Mouse (Mus musculus) kidney, postnatal 0 days (tissue): ENCODE measurements around the gene Eef2. TPM values are rescaled to one million over a fixed set of nuclear protein-coding genes. Genes with fewer than 3 reads are reported as not detected.
"Not testable (repeated sequence)": the region's sequence is repeated elsewhere in the genome, so short reads cannot be mapped to it uniquely, and the experiment has no call there.

Experiments used
- ATAC-seq: fragments of 200-750 bp; cut with Nextera tagmentation; replicated peaks from 2 replicates; pipeline ENCODE4 v1.8.0; 2017; ENCODE audit warnings: low read depth, moderate number of reproducible peaks, moderate TSS enrichment, moderate library complexity; ENCODE audit not compliant: low FRiP score
- DNase-seq: peaks from one replicate; pipeline ENCODE4 v3.0.0-alpha.2; 2016; ENCODE audit warnings: low spot score
- H3K27ac ChIP-seq: fragments of 300-500 bp; sonication (generic); 2 replicates; pipeline ENCODE4 v1.5.1; 2014; ENCODE audit warnings: mild to moderate bottlenecking
- H3K27me3 ChIP-seq: fragments of 300-500 bp; sonication (generic); 2 replicates; pipeline ENCODE4 v1.6.1; 2014; ENCODE audit warnings: low read length, mixed read lengths; ENCODE audit not compliant: insufficient read depth
- H3K36me3 ChIP-seq: fragments of 300-500 bp; sonication (generic); 2 replicates; pipeline ENCODE4 v1.6.1; 2014; ENCODE audit warnings: low read length, mixed read lengths; ENCODE audit not compliant: insufficient read depth
- H3K4me1 ChIP-seq: fragments of 300-500 bp; sonication (generic); replicated peaks from 2 replicates; pipeline ENCODE4 v1.6.1; 2014; ENCODE audit warnings: antibody characterized with exemption, low read length, mixed read lengths; ENCODE audit not compliant: insufficient read depth
- H3K4me2 ChIP-seq: fragments of 300-500 bp; sonication (generic); 2 replicates; pipeline ENCODE4 v1.6.1; 2014; ENCODE audit warnings: mild to moderate bottlenecking, low read length, moderate library complexity, mixed read lengths
- H3K4me3 ChIP-seq: fragments of 300-500 bp; sonication (generic); replicated peaks from 2 replicates; pipeline ENCODE4 v1.5.1; 2014; ENCODE audit warnings: low read depth, low read length
- H3K9ac ChIP-seq: fragments of 300-500 bp; sonication (generic); 2 replicates; pipeline ENCODE4 v1.6.1; 2014; ENCODE audit warnings: low read depth, low read length
- H3K9me3 ChIP-seq: fragments of 300-500 bp; sonication (generic); replicated peaks from 2 replicates; pipeline ENCODE4 v1.6.1; 2016; ENCODE audit warnings: low read length, inconsistent platforms, mixed read lengths
- CTCF ChIP-seq: IDR thresholded peaks from 2 replicates; pipeline ENCODE4 v1.5.1; 2016; ENCODE audit warnings: antibody characterized with exemption, low read depth, mild to moderate bottlenecking, moderate library complexity
- WGBS: fragments of 180-500 bp; shearing (Covaris S2); extraction: QIAGEN DNeasy Blood & Tissue Kit; methylation state at CpG from one replicate; pipeline ENCODE4 v1.1.7; 2014; 5-methylcytosine and 5-hydroxymethylcytosine counted together
- polyA plus RNA-seq: library from polyadenylated mRNA; unstranded; fragments of >200 nt; fragmentation: Nextera tagmentation; extraction: Ambion mirVana; gene quantifications from 2 replicates; pipeline ENCODE4 v1.2.1, GENCODE M21; 2015

Eef2 gene
- polyA plus RNA-seq, 1 experiment from 2014 or later = 560 TPM

- Histone ChIP-seq H3K9me3 (no peaks in the 10 kb centered on the region), H3K9ac (no peak overlapping the region), H3K4me1 (peaks cover 7% of the 10 kb centered on the region), H3K36me3 (peaks cover 33% of the 10 kb centered on the region), H3K4me3 (no peak overlapping the region), H3K27ac (0 out of 2 replicates have a peak overlapping the region, but pooled peaks have one; percentile 25), H3K27me3 (no peaks in the 10 kb centered on the region), H3K4me2 (no peak overlapping the region)
- WGBS = 41% methylated on average over 8 of the region's 8 CpGs
- DNase-seq = peak; percentile 49
- no peak for TF ChIP-seq CTCF
- peak; percentile 31 for ATAC-seq
These were observed 14.7 kb upstream of the Eef2 start for GRCm38 (mm10) chr10:81161602-81162317.

- Histone ChIP-seq H3K27ac (no peak overlapping the region), H3K4me2 (no peak overlapping the region), H3K4me1 (peaks cover 11% of the 10 kb centered on the region), H3K27me3 (no peaks in the 10 kb centered on the region), H3K9ac (no peak overlapping the region), H3K4me3 (no peak overlapping the region), H3K9me3 (no peaks in the 10 kb centered on the region), H3K36me3 (peaks cover 27% of the 10 kb centered on the region)
- TF ChIP-seq CTCF = no peak
- WGBS = 55% methylated on average over 2 of the region's 2 CpGs
- ATAC-seq (peak; percentile 34), DNase-seq (no peak)
These were observed 14.1 kb upstream of the Eef2 start for GRCm38 (mm10) chr10:81162318-81162652.

GRCm38 (mm10) chr10:81165118-81165517, 11.3 kb upstream of the Eef2 start:
- Histone ChIP-seq H3K9me3 (no peaks in the 10 kb centered on the region), H3K9ac (no peak overlapping the region), H3K4me2 (no peak overlapping the region), H3K27ac (no peak overlapping the region), H3K4me3 (no peak overlapping the region), H3K27me3 (no peaks in the 10 kb centered on the region), H3K36me3 (peaks cover 22% of the 10 kb centered on the region; the same call in 1 of the 2 replicates), H3K4me1 (peaks cover 11% of the 10 kb centered on the region)
- ATAC-seq (no peak), DNase-seq (no peak)
- WGBS = 39% methylated on average over 8 of the region's 8 CpGs
- no peak for TF ChIP-seq CTCF

GRCm38 (mm10) chr10:81167200-81168086, 9.0 kb upstream of the Eef2 start, which contains the start of gene Pias4:
Gene Pias4 (minus strand): TSS chr10:81167923.
- H3K4me3 ChIP-seq = peak within 1 kb of the TSS; percentile 91
- under 1% methylated on average over 56 of the region's 64 CpGs for WGBS
- no peaks in the 10 kb centered on the region for H3K9me3 ChIP-seq
- peaks cover 8% of the 10 kb centered on the region for H3K4me1 ChIP-seq
- H3K27ac ChIP-seq = peak within 1 kb of the TSS; percentile 88
- H3K36me3 ChIP-seq = 0 out of 2 replicates have a peak, but pooled peaks cover 7% of the 10 kb centered on the region
- H3K27me3 ChIP-seq = no peaks in the 10 kb centered on the region
- TF ChIP-seq CTCF = no peak
- DNase-seq = peak; percentile 99
- ATAC-seq = peak; percentile 87
- peak within 1 kb of the TSS; percentile 79 for H3K4me2 ChIP-seq
- peak within 1 kb of the TSS; percentile 87 for H3K9ac ChIP-seq

- H3K4me3 ChIP-seq = peak overlapping the region; percentile 37
- H3K27me3 ChIP-seq = no peaks in the 10 kb centered on the region
- peak overlapping the region; percentile 88 for H3K27ac ChIP-seq
- no peaks in the 10 kb centered on the region for H3K9me3 ChIP-seq
- DNase-seq = no peak
- WGBS = 4% methylated on average over 5 of the region's 5 CpGs
- H3K4me2 ChIP-seq = peak overlapping the region; percentile 65
- H3K36me3 ChIP-seq = 0 out of 2 replicates have a peak, but pooled peaks cover 4% of the 10 kb centered on the region
- TF ChIP-seq CTCF = no peak
- peaks cover 8% of the 10 kb centered on the region for H3K4me1 ChIP-seq
- 0 out of 2 replicates have a peak overlapping the region, but pooled peaks have one; percentile 54 for H3K9ac ChIP-seq
- ATAC-seq = peak; percentile 41
These were observed 8.4 kb upstream of the Eef2 start for GRCm38 (mm10) chr10:81168087-81168431.

GRCm38 (mm10) chr10:81168521-81169244, 7.7 kb upstream of the Eef2 start:
- DNase-seq (peak; percentile 94), ATAC-seq (peak; percentile 48)
- peak overlapping the region; percentile 54 for H3K9ac ChIP-seq
- 0 out of 2 replicates have a peak, but pooled peaks cover 4% of the 10 kb centered on the region for H3K36me3 ChIP-seq
- 2% methylated on average over 29 of the region's 29 CpGs for WGBS
- no peak for TF ChIP-seq CTCF
- peak overlapping the region; percentile 37 for H3K4me3 ChIP-seq
- H3K4me2 ChIP-seq = peak overlapping the region; percentile 65
- H3K27me3 ChIP-seq = no peaks in the 10 kb centered on the region
- H3K4me1 ChIP-seq = peaks cover 8% of the 10 kb centered on the region
- peak overlapping the region; percentile 88 for H3K27ac ChIP-seq
- H3K9me3 ChIP-seq = no peaks in the 10 kb centered on the region

- 24% methylated on average over 9 of the region's 14 CpGs for WGBS
- not testable (repeated sequence) for H3K36me3 ChIP-seq, H3K27me3 ChIP-seq, H3K4me3 ChIP-seq, H3K9me3 ChIP-seq, H3K4me1 ChIP-seq
- Histone ChIP-seq H3K9ac (0 out of 2 replicates have a peak overlapping the region, but pooled peaks have one; percentile 23), H3K27ac (peak overlapping the region; percentile 81), H3K4me2 (peak overlapping the region; percentile 34; the same call in 1 of the 2 replicates)
- DNase-seq = peak; percentile 60
- ATAC-seq = peak; percentile 58
These were observed 7.0 kb upstream of the Eef2 start for GRCm38 (mm10) chr10:81169411-81169900.
